Mouse (Mus musculus): Measurements from ENCODE around the gene Gm10160.

GRCm38 (mm10) chr7:81847010-81847409 is 8.6 kb downstream of the Gm10160 start:
- no peak for TF ChIP-seq GATA1 (IDR thresholded peaks at IDR 0.05; ENCODE audit: borderline replicate concordance, low read length)
- TF ChIP-seq CTCF (IDR thresholded peaks at IDR 0.05; ENCODE audit: low read depth, low read length): no peak
- no peak for TF ChIP-seq TAL1 (conservative IDR thresholded peaks at IDR 0.05; ENCODE audit: low read depth, low read length)
- TF ChIP-seq POLR2AphosphoS5 (IDR thresholded peaks at IDR 0.05; ENCODE audit: insufficient replicate concordance, low read depth, low read length): no peak

All from G1E (cell line).